Mouse (Mus musculus): ENCODE measurements at regions not wholly inside any gene's neighbourhood (a gene's known extent, or its start where the extent isn't known, plus 50 kb on each side); places are given as distances from the start of the nearest gene placed in this dataset.
A peak's percentile ranks its signal among the peaks of the same experiment; 100 is the strongest.

DNA sequence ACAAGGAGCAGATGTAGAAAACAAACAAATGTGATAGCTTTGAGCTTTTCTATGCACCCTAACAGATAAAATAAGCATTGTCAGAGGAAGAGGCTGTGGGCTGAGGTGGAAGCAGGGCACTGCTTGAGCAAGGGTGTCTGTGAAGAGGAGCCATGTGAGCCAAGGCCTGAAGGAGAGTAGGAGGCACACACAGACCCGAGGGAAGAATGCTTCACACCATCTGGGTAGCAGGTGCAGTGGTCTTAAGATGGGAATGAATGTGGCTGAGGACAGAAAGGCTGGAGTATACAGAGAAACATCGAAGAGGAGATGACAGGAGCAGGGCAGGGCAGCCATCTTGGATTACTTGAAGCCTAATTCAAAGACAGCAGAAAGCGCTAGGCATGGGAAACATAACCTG is 123.5 kb downstream of the Zbtb18 start:
- no peak for ATAC-seq (ENCODE audit: poor library complexity, severe bottlenecking)

DNA sequence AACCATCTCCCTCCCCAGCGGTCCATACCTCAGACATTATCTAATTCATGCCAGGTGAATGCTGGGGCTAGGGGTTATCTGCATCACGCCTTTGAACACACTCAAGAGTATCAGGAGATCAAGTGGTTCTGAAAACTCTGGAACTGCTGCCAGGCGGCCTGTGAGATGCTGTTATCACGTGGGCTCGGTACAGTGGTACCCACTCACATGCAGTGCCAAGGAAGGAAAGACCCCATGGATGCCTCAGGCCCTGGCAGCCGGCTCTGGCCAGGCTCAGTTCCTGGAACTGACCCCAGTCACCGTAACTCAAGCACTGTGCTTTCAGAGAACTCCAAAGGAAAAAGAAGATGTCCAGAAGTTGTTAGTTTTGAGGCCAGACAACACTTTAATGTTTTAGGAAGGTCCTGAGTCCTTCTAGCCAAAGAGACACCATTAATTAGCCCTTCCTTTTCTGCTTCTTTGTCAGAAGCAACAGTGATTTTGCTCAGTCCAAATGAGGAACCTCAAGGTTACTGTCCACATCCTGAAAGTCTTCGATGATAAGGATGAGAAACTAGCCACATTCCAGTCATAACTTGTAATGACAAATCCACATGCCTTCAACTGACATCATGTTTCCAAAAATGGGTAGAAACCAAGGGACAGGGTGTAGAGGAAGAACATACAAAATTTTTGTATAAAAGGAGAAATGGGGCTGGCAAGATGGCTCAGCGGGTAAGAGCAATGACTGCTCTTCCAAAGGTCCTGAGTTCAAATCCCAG is 126.1 kb downstream of the Zbtb18 start:
- peak; percentile 46 for ATAC-seq (ENCODE audit: poor library complexity, severe bottlenecking)

DNA sequence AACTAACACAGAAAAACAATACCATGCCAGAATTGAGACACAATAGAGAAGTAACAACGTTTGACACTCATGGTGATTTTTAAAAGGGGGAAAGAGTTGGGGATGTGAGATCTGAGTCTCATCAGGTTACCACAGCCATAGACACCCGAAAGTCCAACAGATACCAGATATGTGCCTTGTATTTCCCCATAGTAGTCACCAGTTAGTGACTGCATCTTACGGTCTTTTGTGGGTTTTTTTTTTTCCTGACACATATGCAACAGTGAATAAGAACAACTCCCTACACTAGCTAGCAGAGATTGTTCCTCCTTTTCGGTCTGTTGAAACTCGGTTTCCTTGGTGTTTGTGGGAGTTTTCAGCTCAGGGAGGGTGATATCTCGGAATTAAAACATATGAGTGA is 127.4 kb downstream of the Zbtb18 start:
- peak; percentile 82 for ATAC-seq (ENCODE audit: poor library complexity, severe bottlenecking)

DNA sequence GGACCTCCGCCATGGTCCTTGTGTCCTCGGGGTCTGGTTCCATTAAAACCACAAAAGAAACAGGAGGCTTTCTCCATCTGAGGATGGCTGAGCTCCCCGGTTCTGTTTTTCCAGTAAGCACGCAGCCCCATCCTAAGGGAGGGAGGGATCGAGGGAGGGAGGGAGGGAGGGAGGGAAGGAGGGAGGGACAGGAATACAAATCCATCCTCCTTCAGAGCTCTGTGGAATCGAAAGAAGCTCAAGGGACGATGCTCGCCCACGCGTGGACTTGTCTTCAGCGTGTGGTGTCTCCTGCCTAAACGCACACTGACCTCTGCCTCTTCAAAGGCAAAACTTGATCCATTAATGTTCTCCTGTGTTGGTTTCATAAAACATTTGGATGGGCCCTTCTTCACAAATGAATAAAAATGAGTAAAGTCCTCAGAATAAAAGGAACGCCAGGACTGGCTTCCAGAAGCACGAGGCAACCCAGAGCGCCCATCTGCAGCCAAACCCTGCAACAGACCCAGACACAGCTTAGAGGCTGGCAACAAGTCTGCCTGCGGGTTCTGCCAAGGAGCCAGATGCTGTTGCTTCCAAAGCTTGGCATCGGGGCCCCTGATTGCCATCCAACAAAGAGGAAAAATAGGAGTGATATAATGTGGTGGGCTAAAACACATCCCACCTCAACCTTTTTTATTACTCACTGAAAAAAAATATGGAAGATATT is 131.0 kb downstream of the Zbtb18 start:
- ATAC-seq (ENCODE audit: poor library complexity, severe bottlenecking), result no peak

DNA sequence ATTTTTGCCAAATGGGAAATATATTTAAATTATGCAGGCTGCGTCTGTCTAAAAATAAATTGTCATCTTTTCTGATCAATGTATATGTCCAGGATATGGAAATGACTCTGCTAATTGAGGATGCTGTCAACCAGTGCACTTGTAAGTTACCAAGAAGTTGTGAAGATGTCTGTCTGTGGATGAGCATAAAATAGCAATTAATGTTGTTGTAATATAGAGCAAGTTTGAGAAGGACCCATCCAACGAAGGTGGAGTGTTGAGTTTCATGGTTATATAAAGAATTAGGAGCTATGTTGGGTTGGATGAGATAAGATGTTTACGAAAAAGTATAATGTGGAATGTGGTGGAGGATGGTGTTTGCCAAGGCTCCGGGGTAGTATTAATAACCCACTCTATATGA is 131.6 kb downstream of the Zbtb18 start:
- no peak for ATAC-seq (ENCODE audit: poor library complexity, severe bottlenecking)

DNA sequence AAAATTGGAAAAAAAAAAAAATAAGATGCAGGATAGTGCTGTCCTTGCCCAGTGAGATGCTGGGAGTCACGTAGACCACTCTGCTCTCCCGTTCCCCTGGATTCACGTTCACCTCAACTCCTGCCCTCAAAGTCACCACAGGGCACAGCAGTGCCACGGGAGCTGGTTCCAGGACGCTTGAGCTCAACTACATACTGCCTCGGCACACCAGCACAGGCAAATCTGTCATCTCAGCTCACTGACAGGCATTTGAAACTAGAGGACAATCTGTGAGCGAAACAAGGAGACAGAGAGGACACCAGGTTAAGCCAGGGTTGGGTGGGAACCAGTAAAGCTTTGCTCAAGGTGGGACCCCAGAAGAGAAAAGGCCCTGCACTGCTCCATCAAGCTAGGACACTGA is 132.2 kb downstream of the Zbtb18 start:
- ATAC-seq (ENCODE audit: poor library complexity, severe bottlenecking), result no peak

DNA sequence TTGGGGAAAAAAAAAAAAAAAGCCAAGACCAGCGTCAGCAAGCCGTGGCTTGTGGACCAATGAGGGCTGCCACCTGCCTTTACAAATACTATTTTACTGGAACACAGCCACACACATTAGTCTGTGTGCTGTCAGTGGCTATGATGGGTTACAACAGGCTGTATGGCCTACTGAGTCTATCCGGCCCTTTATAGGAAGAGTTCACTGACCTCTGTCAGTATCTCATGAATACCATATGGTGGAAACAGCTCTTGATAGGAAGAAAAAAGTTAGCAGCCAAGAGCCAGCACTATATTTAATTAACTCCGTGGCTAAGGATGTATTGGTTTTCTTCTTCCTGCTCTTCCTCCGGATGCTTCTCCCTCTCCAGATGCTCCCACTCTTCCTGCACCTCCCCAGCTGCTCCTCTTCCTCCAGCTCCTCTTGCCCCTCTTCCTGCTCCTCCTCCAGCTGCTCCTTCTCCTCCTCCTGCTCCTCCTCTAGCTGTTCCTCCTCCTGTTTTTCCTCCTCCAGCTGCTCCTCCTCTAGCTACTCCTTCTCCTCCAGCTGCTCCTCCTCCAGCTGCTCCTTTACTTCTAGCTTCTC is 142.2 kb downstream of the Zbtb18 start:
- no peak for ATAC-seq (ENCODE audit: poor library complexity, severe bottlenecking)

DNA sequence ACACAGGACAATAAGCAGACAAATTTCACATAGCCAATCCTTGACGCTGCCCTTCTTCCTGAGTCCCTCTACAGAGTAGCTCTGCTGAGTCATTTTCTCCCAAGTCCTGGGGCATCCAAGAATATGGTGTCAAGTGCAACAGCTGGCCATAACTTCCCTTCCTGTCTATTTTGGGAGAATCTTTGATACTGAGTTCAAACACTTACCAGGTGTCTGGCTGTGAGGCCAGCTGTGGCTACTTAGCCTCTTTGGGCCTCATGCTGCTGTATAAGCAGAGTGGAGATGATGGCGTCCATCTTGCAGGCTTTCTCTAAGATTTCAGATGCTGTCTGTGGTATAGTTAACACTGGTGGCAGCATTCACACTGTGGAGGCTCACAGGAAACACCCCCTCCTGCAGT is 143.2 kb downstream of the Zbtb18 start:
- no peak for ATAC-seq (ENCODE audit: poor library complexity, severe bottlenecking)

DNA sequence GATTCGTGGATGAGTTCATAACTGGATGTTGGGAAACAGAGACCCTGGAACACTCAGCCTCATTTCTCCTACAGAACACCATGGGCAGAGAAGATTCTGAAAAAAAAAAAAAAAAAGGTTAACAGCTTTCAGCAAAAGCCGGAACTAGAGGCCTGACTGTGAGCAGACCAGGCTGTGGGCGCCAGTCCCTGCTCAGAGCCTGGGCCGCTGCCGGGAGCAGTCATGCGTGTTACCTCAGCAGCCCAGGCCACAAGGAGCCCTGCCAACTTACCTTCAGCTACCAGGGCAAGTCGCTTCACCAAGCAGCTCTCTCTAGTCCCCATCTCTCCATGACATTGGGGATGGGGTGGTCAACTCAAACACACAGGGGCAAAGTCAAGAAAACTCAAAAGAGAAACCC is 140.6 kb upstream of the 1700016C15Rik start:
- no peak for ATAC-seq (ENCODE audit: poor library complexity, severe bottlenecking)

DNA sequence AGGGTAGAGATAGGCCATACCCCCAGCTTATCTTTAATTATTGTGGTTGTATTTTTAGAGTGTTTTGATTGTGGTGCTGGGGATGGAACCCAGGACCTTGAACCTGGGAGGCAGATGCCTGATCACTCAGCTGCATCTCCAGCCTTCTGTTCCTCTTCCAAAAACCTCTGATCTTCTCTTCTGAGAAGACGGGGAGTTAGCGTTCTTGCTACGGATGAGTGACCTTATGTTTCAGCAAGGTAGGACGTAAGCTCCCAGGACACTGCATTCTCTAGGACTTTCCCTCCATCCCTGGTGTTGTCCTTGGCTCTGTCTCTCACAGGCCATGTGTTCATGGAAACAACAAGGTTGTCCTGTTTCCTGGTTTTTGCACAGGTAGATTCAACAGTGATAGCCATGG is 140.0 kb upstream of the 1700016C15Rik start:
- no peak for ATAC-seq (ENCODE audit: poor library complexity, severe bottlenecking)

DNA sequence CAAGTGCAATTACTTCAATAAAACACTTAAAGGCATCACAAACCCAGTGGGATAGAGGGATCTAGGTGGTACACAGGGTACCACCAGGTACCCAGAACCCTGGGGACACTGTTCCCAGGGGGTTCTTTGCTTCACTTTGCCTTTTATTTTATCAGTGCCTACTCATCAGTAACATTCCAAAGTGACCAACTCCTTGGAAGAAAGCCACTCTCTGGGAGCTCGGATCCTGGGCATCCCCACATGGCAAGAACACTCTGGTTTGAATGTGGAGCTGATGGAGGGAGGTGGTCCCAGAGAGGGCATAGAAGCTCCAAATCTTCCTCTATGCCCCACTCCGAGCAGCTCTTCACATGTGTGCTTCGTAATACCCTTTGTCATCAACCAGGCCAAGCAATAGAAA is 137.9 kb upstream of the 1700016C15Rik start:
- no peak for ATAC-seq (ENCODE audit: poor library complexity, severe bottlenecking)

DNA sequence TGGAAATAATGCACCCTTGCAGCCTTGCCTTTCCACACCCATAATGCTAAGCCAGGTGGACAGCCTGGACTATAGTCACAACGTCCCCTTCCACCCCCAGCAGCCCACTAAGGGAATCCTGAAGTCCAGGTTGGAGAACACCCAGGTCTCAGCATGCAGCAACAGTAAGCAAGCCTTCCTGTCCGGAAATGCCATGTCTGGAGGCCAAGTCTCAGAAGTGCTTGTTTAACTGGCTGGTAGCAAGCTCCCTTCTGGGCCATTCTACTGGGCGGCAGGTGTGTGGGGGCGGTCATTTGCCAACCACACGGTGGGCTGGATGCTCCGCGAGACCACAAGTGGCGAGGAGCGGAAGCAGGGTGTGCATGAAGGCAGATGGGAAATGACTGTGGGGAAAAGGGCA is 137.3 kb upstream of the 1700016C15Rik start:
- ATAC-seq (ENCODE audit: poor library complexity, severe bottlenecking), result no peak

DNA sequence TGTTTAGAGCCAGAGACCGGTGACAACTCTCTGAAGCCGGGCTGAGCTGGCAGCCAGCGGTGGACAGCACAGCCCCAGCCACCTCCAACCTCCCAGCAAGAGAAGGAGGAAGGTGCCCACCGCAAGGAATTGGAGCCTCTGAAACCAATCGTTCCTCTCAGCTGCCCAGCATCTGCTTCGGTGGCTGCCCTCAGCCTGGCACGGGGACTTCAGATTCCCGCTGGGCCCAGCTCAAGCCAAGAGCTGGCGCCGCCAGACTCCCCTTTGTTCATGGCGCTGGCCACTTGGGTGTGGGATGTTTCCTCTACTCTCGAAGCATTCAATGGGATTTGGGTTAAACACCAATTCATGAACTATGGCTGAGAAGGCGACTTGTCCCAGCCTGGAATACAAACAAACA is 135.3 kb upstream of the 1700016C15Rik start:
- ATAC-seq (ENCODE audit: poor library complexity, severe bottlenecking), result no peak

DNA sequence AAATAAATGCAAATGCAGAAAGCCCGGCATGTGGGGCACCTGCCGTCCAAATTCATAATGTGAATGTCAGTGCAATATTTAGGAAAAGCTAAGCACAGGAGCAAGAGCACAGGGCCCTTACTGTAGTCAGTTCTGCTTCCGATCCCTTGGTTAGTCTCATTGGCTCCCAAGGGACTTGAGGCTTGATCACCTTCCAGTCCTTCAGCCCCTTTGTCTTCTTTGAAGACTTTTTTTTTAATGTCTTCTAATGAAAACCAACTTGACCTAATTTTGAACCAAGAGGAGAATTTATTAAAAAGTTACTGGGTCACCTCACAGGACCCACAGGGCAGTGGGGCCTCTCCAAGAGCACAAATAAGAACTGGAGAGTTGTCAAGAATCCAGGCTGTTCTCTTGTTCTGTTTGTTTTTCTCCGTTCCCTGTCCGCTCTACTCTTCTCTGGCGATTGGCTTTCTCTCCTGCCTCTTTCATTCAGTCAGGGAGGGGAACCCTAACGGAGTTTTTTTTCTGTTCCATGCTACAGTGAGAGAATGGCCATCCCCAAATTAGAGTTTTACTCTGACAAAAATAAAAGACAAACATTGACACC is 134.2 kb upstream of the 1700016C15Rik start:
- no peak for ATAC-seq (ENCODE audit: poor library complexity, severe bottlenecking)

DNA sequence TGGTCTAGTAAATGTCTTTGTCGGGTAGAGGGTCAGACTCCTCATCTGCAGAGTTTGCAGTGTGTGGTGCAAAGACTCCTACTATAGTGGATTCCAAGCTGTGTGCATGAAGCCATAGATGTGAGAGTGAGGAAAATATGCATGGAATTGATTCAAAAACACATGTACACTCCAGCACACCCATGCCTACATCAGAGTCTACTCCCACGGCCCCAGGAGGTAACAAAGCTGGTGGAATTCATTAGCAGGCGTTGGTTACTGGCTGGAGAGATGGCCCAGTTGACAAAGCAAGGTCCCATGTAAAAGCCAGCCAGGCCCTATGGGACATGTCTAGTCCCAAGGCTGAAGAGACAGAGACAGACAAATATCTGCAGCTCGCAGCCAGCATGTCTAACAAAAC is 132.6 kb upstream of the 1700016C15Rik start:
- no peak for ATAC-seq (ENCODE audit: poor library complexity, severe bottlenecking)

DNA sequence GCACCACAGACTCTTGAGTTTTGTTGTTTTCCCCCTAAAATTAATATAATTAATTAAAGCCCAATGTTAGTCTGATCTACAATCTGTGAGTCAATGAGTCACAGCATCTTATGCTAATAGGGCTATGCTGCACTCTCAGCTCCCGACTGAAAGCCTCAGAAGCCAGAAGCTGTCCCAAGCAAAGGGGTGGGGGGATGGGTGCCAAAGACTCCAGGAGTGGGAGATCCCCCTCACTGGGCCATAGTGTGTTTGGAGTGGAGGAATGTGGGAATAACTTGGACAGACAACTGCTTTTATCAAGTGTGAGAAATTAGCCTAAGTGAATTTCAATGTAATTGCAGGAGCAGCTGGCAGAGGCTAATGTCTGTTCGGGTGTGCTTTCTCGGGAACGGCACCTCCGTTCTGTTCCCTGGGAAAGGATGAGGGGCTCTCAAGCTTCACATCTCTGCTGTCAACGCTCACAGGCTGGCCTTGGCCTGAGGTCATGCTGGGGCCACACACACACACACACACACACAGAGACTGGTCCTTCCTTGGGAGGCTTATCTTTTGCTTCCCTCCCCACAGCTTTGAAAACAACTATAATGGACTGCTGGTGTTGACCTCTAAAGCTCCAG is 124.2 kb upstream of the 1700016C15Rik start:
- no peak for ATAC-seq (ENCODE audit: poor library complexity, severe bottlenecking)

DNA sequence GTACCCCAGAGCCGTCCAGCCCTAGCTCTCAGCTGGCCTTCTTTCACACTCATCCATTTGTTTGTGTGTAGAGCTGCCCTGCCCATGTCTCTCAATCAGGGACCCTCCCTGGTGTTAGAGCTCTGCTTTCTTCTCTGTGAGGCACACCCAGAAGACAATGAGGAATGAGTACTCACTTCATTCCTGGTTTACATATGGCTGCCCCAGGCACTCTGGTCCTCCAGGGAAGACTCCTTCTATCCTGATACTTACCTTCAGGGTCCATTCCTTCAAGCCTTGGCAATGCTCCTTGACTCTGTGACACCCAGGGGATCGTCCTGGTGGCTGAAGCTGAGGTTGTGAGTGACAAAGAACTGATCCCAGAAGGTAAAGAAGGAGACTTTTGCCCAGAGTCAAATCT is 122.0 kb upstream of the 1700016C15Rik start:
- ATAC-seq (ENCODE audit: poor library complexity, severe bottlenecking), result no peak

DNA sequence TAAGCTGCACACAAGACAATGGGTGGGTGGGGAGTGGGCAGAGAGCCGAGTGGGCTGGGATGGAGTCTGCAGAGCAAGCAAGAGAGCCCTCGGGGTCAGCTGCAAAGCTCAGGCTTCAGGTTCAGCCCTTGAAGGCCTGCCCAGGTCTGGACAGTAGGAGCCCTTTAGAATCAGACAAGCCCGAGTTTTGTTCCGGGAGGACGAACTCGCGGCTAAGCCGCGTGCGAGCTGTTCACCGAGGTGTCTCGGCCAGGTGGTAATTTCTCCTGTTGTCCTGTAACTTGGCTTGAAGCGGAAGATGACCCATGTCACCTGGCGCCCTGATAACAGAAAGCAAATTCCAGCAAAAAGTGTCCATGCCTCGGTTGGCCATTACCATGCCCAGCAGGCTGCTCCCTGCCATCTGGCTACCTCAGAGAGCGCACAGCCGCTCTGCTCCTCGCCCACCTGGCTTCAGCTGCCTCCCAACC is 121.0 kb upstream of the 1700016C15Rik start:
- no peak for ATAC-seq (ENCODE audit: poor library complexity, severe bottlenecking)

DNA sequence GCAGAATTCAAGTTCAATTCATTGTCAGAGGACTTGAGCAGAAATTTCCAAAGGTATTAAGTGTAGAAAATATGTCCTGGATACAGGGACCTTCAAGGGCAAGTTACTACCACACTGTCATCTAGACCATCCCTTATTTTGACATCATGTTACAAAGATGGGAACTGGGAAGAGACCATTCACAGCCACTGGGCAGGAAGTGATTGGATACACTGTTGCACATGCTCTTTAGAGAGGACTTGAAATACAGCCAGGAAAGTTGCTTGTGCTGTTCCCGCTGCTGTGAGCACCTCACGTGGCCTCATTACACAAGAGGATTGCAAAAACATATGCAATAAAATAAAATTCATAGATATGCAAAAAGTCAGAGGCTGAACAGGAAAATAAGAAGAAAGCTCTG is 120.4 kb upstream of the 1700016C15Rik start:
- ATAC-seq (ENCODE audit: poor library complexity, severe bottlenecking), result 0 out of 2 replicates have a peak, but pooled peaks have one; percentile 45

DNA sequence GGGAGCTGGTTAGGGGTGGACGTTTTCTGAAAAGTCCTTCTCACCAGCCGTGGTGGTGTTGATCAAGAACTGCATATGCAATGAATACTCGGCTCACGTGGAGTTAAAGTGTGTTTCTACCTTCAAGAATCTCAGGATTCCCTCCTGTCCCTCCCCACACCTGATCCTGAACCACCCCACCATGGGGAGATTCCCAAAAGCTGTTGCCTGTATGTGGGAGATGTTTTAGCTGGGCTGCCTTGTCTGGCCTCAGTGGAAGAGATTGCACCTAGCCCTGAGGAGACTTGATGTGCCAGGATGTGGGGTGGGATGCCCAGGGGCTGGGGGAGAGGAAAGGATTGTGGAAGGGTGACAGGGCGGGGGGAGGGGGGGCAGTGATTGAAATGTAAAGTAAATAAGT is 119.9 kb upstream of the 1700016C15Rik start:
- no peak for ATAC-seq (ENCODE audit: poor library complexity, severe bottlenecking)

DNA sequence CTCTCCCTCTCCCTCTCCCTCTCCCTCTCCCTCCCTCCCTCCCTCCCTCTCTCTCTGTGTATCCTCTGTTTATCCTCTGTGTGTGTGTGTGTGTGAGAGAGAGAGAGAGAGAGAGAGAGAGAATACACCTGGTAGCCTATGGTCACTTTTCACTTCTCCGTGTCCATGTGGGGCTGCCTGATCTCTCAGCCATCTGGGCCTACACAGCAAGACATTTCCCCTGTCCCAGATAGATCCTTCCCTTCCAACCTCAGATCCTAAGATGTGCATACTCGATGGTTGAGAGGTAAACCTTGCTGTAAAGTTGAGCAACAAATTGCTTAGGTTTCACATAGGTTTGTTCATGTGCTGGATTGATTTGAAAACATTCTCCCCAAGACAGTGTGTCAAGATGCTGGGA is 119.5 kb upstream of the 1700016C15Rik start:
- ATAC-seq (ENCODE audit: poor library complexity, severe bottlenecking), result no peak

All from megakaryocyte, adult 5-6 weeks (primary cell).